Mouse (Mus musculus) myocyte (in vitro differentiated cells): ENCODE data around the gene Cmtm6.

Source experiments
- MAX ChIP-seq: IDR thresholded peaks from one replicate; pipeline ENCODE4 v1.6.1; 2011; ENCODE audit warnings: low read depth, mild to moderate bottlenecking, control low read depth
- POLR2A ChIP-seq: IDR thresholded peaks from one replicate; pipeline ENCODE4 v1.6.1; 2011; ENCODE audit warnings: low read depth, mild to moderate bottlenecking, control low read depth, moderate library complexity; ENCODE audit not compliant: insufficient read length
- POLR2AphosphoS2 ChIP-seq: IDR thresholded peaks from one replicate; pipeline ENCODE4 v1.6.1; 2011; ENCODE audit warnings: low read depth, control low read depth; ENCODE audit not compliant: insufficient read length
- TCF12 ChIP-seq: IDR thresholded peaks from one replicate; pipeline ENCODE4 v1.6.1; 2011; ENCODE audit warnings: mild to moderate bottlenecking, control low read depth; ENCODE audit not compliant: poor library complexity, insufficient read depth, severe bottlenecking

- TF ChIP-seq POLR2A (no peak), MAX (no peak), TCF12 (no peak), POLR2AphosphoS2 (no peak)
Observed at GRCm38 (mm10) chr9:114742731-114743130, 11.8 kb downstream of the Cmtm6 start.
